Mouse (Mus musculus): ENCODE measurements at regions not wholly inside any gene's neighbourhood (a gene's known extent, or its start where the extent isn't known, plus 50 kb on each side); places are given as distances from the start of the nearest gene placed in this dataset.
A peak's percentile ranks its signal among the peaks of the same experiment; 100 is the strongest.

GRCm38 (mm10) chr7:137723361-137724040 lies 286.1 kb downstream of the Glrx3 start:
- peaks cover 25% of the 10 kb centered on the region for H3K4me1 ChIP-seq (replicated peaks)
- H3K36me3 ChIP-seq: no peaks in the 10 kb centered on the region
- no peaks in the 10 kb centered on the region for H3K9me3 ChIP-seq
- no peak overlapping the region for H3K9ac ChIP-seq
- H3K27me3 ChIP-seq: 0 out of 2 replicates have a peak, but pooled peaks cover 2% of the 10 kb centered on the region
- no peak overlapping the region for H3K4me3 ChIP-seq
- no peak overlapping the region for H3K4me2 ChIP-seq
- H3K27ac ChIP-seq: no peak overlapping the region
- WGBS: 61% methylated on average over 7 of the region's 7 CpGs
- peak; percentile 71 for ATAC-seq (ENCODE audit: low FRiP score)

GRCm38 (mm10) chr7:137726031-137726430 lies 288.6 kb downstream of the Glrx3 start:
- H3K27me3 ChIP-seq: 0 out of 2 replicates have a peak, but pooled peaks cover 2% of the 10 kb centered on the region
- 69% methylated on average over 7 of the region's 7 CpGs for whole genome bisulfite sequencing
- H3K9ac ChIP-seq: no peak overlapping the region
- no peaks in the 10 kb centered on the region for H3K36me3 ChIP-seq
- no peak for ATAC-seq (ENCODE audit: low FRiP score)
- H3K4me1 ChIP-seq (replicated peaks): peaks cover 20% of the 10 kb centered on the region
- H3K27ac ChIP-seq: no peak overlapping the region
- H3K4me3 ChIP-seq: no peak overlapping the region
- no peaks in the 10 kb centered on the region for H3K9me3 ChIP-seq
- H3K4me2 ChIP-seq: no peak overlapping the region

GRCm38 (mm10) chr7:137735873-137736527 lies 298.6 kb downstream of the Glrx3 start:
- no peak overlapping the region for H3K4me3 ChIP-seq
- peaks cover 10% of the 10 kb centered on the region for H3K4me1 ChIP-seq (replicated peaks)
- 85% methylated on average over 5 of the region's 5 CpGs for WGBS
- no peak for ATAC-seq (ENCODE audit: low FRiP score)
- H3K27ac ChIP-seq: no peak overlapping the region
- H3K27me3 ChIP-seq: no peaks in the 10 kb centered on the region
- no peak overlapping the region for H3K9ac ChIP-seq
- no peaks in the 10 kb centered on the region for H3K36me3 ChIP-seq
- H3K9me3 ChIP-seq: no peaks in the 10 kb centered on the region
- H3K4me2 ChIP-seq: no peak overlapping the region

GRCm38 (mm10) chr7:137741702-137742101 lies 304.3 kb downstream of the Glrx3 start:
- 78% methylated on average over 3 of the region's 3 CpGs for WGBS
- Histone ChIP-seq H3K36me3 (no peaks in the 10 kb centered on the region), H3K4me1 (replicated peaks) (peaks cover 15% of the 10 kb centered on the region), H3K4me2 (no peak overlapping the region), H3K27ac (0 out of 2 replicates have a peak overlapping the region, but pooled peaks have one; percentile 27), H3K9me3 (no peaks in the 10 kb centered on the region), H3K4me3 (no peak overlapping the region), H3K9ac (no peak overlapping the region), H3K27me3 (no peaks in the 10 kb centered on the region)
- no peak for ATAC-seq (ENCODE audit: low FRiP score)

- ATAC-seq (ENCODE audit: low FRiP score): no peak
- no peaks in the 10 kb centered on the region for H3K36me3 ChIP-seq
- H3K27me3 ChIP-seq: no peaks in the 10 kb centered on the region
- no peaks in the 10 kb centered on the region for H3K9me3 ChIP-seq
- H3K4me1 ChIP-seq (replicated peaks): peaks cover 15% of the 10 kb centered on the region
- no peak overlapping the region for H3K4me3 ChIP-seq
- no peak overlapping the region for H3K9ac ChIP-seq
- H3K27ac ChIP-seq: peak overlapping the region; percentile 27; the same call in 1 of the 2 replicates
- 54% methylated on average over 7 of the region's 7 CpGs for WGBS
- no peak overlapping the region for H3K4me2 ChIP-seq
These were observed 304.9 kb downstream of the Glrx3 start for GRCm38 (mm10) chr7:137742297-137742751.

GRCm38 (mm10) chr7:137745575-137745974 lies 308.2 kb downstream of the Glrx3 start:
- Histone ChIP-seq H3K9me3 (no peaks in the 10 kb centered on the region), H3K27me3 (no peaks in the 10 kb centered on the region), H3K36me3 (no peaks in the 10 kb centered on the region), H3K4me3 (no peak overlapping the region), H3K4me1 (replicated peaks) (peaks cover 15% of the 10 kb centered on the region), H3K27ac (no peak overlapping the region), H3K9ac (no peak overlapping the region), H3K4me2 (no peak overlapping the region)
- ATAC-seq (ENCODE audit: low FRiP score): no peak
- WGBS: 78% methylated on average over 1 of the region's 1 CpGs

GRCm38 (mm10) chr7:137745991-137746390 lies 308.6 kb downstream of the Glrx3 start:
- ATAC-seq (ENCODE audit: low FRiP score): no peak
- no peaks in the 10 kb centered on the region for H3K36me3 ChIP-seq

GRCm38 (mm10) chr7:137748936-137749335 lies 311.5 kb downstream of the Glrx3 start:
- Histone ChIP-seq H3K9me3 (no peaks in the 10 kb centered on the region), H3K9ac (no peak overlapping the region), H3K4me1 (replicated peaks) (no peaks in the 10 kb centered on the region), H3K27ac (no peak overlapping the region), H3K36me3 (no peaks in the 10 kb centered on the region), H3K4me3 (no peak overlapping the region), H3K27me3 (no peaks in the 10 kb centered on the region), H3K4me2 (no peak overlapping the region)
- no peak for ATAC-seq (ENCODE audit: low FRiP score)
- WGBS: 71% methylated on average over 7 of the region's 7 CpGs

More at GRCm38 (mm10) chr7:137745991-137746390, 308.6 kb downstream of the Glrx3 start:
- Histone ChIP-seq H3K27me3 (no peaks in the 10 kb centered on the region), H3K4me1 (replicated peaks) (peaks cover 15% of the 10 kb centered on the region), H3K4me3 (no peak overlapping the region), H3K9ac (no peak overlapping the region), H3K4me2 (no peak overlapping the region), H3K27ac (no peak overlapping the region), H3K9me3 (no peaks in the 10 kb centered on the region)
- WGBS: 86% methylated on average over 3 of the region's 3 CpGs

- WGBS: 85% methylated on average over 1 of the region's 1 CpGs
- no peaks in the 10 kb centered on the region for H3K4me1 ChIP-seq (replicated peaks)
These were observed 313.3 kb downstream of the Glrx3 start for GRCm38 (mm10) chr7:137750741-137751140.

GRCm38 (mm10) chr7:137751151-137751859 lies 313.9 kb downstream of the Glrx3 start:
- no peak for ATAC-seq (ENCODE audit: low FRiP score)
- Histone ChIP-seq H3K4me2 (no peak overlapping the region), H3K9me3 (no peaks in the 10 kb centered on the region), H3K9ac (no peak overlapping the region), H3K27ac (no peak overlapping the region), H3K27me3 (no peaks in the 10 kb centered on the region), H3K36me3 (no peaks in the 10 kb centered on the region), H3K4me3 (no peak overlapping the region), H3K4me1 (replicated peaks) (no peaks in the 10 kb centered on the region)
- WGBS: 51% methylated on average over 4 of the region's 4 CpGs

More at GRCm38 (mm10) chr7:137750741-137751140, 313.3 kb downstream of the Glrx3 start:
- no peak for ATAC-seq (ENCODE audit: low FRiP score)
- Histone ChIP-seq H3K27ac (no peak overlapping the region), H3K4me3 (no peak overlapping the region), H3K4me2 (no peak overlapping the region), H3K9ac (no peak overlapping the region), H3K9me3 (no peaks in the 10 kb centered on the region), H3K36me3 (no peaks in the 10 kb centered on the region), H3K27me3 (no peaks in the 10 kb centered on the region)

GRCm38 (mm10) chr7:137765961-137766360 lies 328.5 kb downstream of the Glrx3 start:
- Histone ChIP-seq H3K27ac (no peak overlapping the region), H3K9me3 (no peaks in the 10 kb centered on the region), H3K4me1 (replicated peaks) (no peaks in the 10 kb centered on the region), H3K4me3 (no peak overlapping the region), H3K9ac (no peak overlapping the region), H3K4me2 (no peak overlapping the region), H3K36me3 (no peaks in the 10 kb centered on the region), H3K27me3 (no peaks in the 10 kb centered on the region)
- WGBS: 84% methylated on average over 3 of the region's 3 CpGs
- ATAC-seq (ENCODE audit: low FRiP score): no peak

- no peak for ATAC-seq (ENCODE audit: low FRiP score)
- 77% methylated on average over 2 of the region's 2 CpGs for WGBS
- Histone ChIP-seq H3K9me3 (no peaks in the 10 kb centered on the region), H3K36me3 (no peaks in the 10 kb centered on the region), H3K4me1 (replicated peaks) (no peaks in the 10 kb centered on the region), H3K27ac (no peak overlapping the region), H3K9ac (no peak overlapping the region), H3K4me2 (no peak overlapping the region), H3K27me3 (no peaks in the 10 kb centered on the region), H3K4me3 (no peak overlapping the region)
These were observed 329.3 kb downstream of the Glrx3 start for GRCm38 (mm10) chr7:137766721-137767120.
